Mouse (Mus musculus): ENCODE measurements around the gene Colgalt2.
"Not testable (repeated sequence)": the region's sequence is repeated elsewhere in the genome, so short reads cannot be mapped to it uniquely, and the experiment has no call there.

Colgalt2 gene

GRCm38 (mm10) chr1:152399790-152400555, at the start of gene Colgalt2:
Gene Colgalt2 (plus strand): TSS chr1:152399830.
- peak; percentile 73 for DNase-seq (ENCODE audit: low spot score)

DNA sequence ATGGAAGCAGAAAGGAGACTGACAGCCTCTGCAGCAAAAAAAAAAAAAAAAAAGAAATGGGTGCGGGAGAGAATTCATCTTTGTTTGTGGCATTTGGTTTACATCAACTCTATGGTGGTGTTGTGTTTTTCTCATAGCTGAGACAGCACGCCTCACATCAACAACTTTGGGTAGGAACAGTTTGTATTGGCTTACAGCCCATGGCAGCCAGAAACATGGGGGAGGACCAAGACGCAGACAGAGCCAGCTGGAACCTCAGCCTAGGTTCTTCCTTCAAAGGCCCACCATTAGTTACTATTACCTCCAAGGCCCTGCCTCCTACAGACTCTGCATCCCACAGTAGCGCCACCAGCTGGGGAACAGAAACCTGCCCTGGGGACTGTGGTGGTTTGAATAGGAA, 42.9 kb upstream of the Colgalt2 start:
- no peak for DNase-seq (ENCODE audit: low spot score)

DNA sequence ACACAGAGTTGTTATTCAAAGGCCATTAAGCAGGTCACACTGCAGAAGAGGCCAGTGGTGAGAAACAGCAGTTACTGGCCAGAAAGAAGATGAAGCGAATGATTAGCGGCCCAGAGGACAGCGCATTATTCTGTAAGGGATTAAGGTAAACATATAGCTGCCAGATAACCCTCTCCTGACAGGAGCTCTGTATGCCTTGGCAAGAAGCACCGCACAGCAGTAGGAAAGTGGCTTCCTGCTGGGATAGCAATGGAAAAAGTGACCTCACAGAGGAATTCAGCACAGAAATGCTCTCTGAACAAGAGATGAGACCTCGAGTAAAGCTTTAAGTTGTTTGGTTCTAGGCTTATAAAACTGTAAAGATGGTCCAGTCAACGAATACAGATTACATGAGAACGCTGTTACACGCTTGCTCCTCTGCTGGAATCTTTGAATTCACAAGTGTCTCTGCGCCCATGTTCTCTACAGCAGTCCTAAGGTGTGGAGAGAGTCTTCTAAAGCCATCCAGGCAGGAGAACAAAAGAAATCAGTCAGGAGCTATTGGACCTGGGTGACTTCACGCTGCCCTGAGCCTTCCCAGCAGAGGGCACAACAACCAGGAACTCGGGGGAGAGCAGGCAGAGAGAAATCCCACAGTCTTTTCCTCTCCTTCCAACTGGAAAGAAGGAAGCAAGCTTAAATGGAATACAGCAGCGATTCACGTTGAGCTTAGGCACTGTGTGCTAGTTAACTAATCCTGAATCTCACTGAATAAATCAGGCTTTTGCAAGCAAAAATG, 31.1 kb upstream of the Colgalt2 start:
- DNase-seq (ENCODE audit: low spot score): peak; percentile 2

- peak; percentile 31 for DNase-seq (ENCODE audit: low spot score)
Measured at GRCm38 (mm10) chr1:152369139-152369538, 30.5 kb upstream of the Colgalt2 start.

DNA sequence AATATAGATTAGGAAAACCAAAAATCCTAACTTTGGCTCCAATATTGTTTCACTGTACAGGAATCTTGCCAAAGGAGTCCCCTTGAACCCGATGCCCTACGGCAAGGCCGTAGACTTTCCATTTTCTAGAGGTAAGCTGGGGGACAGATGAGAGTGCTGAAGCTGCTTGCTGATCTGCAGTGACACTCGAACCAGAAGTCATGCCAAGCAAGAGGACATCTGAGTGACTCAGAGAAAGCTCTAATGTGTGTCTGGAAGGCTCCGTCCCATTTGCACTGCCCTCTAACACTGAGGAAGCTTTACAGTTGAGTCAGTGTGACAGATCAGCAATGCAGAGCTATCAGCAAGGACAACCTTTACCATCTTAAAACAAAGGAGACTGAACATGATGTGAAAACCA, 21.3 kb upstream of the Colgalt2 start:
- no peak for DNase-seq (ENCODE audit: low spot score)

DNA sequence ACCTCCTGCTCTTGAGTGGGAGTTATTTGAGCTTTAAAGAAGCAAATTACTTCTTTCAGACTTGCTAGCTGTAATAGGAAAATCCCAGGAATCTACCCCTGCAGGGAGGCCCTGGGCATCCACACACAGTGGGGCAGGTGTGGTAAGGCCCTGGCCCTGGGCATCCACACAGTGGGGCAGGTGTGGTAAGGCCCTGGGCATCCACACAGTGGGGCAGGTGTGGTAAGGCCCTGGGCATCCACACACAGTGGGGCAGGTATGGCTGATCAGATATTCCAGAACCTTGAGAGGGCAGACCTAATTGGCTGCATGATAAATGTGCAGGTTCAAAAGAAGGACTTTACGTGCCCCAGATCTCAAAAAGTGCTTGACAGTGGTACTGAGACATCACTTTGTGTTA, 15.0 kb upstream of the Colgalt2 start:
- no peak for DNase-seq (ENCODE audit: low spot score)

DNA sequence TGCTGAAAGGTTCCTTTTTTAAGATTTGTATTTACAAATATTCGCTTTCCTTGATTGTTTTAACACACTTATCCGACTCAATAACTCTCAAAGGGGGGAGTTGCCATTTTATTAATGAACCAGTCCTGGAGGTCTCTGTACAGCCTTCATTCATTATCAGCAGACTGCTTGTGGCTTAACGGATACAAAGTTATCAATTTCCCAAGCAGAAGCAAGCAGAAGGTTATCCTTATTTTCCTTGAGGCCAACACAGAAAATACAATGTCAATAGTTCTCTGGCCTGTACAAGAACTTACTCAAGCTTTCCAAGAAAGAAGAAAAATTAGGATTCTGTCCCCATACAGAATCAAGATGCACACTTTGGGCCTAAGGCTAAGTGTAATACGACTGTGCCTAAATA, 13.9 kb upstream of the Colgalt2 start:
- DNase-seq (ENCODE audit: low spot score): not testable (repeated sequence)

DNA sequence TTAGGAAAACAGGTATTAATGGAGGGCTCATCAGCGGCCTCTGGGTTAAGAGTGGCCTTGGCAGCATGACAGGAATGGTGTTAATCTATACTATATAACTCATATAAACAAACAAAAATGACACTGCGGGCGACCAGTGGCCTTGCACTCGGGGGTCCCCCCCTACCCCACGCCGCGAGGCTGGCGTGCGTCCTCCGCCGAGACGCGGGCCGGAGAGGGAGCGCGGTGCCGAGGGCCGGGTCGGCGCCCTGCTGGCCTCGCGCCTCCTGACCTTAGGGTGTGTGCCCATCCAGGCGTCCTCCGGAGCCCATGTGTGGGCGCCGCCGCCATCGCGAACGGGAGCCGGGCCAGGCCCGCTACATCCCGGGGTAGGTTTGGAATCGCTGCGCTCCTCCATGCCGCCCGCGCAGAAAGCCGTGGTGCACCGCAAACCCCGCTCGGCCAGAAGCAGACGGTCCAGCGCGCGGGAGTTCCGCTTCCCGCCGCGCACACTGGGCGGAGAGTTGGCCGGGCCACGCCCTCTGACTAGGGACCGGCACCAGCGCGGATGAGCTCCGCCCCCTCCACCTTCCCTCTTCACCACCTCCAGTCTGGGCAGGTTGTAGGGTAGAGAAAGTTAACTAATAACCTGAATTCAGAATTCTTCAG, 13.3 kb upstream of the Colgalt2 start, which contains the start of gene Tsen15:
Gene Tsen15 (minus strand): TSS at position 501 of the 648 bp plus-strand sequence.
- peak; percentile 87 for DNase-seq (ENCODE audit: low spot score)

DNA sequence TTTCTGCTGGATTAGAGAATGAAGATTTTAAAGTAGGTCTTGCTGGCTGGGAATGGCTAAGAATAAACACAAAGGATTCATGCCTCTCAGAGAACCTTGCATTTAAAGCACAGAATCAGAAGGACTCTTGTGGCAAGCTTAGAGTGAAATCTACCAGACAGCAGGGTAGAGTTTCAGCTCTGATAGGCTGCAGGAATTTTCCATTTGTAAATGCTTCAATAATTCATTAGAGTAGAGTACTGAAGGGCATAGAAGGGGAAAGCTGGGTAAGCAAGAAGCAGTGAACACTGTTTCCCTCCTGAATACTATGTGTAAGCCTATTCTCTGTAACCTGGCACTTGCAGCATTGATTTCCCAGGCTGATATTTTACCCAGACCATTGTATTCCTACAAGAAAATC, 10.4 kb upstream of the Colgalt2 start:
- DNase-seq (ENCODE audit: low spot score): no peak

GRCm38 (mm10) chr1:152394137-152394536, 5.5 kb upstream of the Colgalt2 start:
- DNase-seq (ENCODE audit: low spot score): no peak

GRCm38 (mm10) chr1:152394956-152395515, 4.6 kb upstream of the Colgalt2 start:
- DNase-seq (ENCODE audit: low spot score): no peak

GRCm38 (mm10) chr1:152398708-152399107, 922 bp upstream of the Colgalt2 start:
- DNase-seq (ENCODE audit: low spot score): peak; percentile 14

DNA sequence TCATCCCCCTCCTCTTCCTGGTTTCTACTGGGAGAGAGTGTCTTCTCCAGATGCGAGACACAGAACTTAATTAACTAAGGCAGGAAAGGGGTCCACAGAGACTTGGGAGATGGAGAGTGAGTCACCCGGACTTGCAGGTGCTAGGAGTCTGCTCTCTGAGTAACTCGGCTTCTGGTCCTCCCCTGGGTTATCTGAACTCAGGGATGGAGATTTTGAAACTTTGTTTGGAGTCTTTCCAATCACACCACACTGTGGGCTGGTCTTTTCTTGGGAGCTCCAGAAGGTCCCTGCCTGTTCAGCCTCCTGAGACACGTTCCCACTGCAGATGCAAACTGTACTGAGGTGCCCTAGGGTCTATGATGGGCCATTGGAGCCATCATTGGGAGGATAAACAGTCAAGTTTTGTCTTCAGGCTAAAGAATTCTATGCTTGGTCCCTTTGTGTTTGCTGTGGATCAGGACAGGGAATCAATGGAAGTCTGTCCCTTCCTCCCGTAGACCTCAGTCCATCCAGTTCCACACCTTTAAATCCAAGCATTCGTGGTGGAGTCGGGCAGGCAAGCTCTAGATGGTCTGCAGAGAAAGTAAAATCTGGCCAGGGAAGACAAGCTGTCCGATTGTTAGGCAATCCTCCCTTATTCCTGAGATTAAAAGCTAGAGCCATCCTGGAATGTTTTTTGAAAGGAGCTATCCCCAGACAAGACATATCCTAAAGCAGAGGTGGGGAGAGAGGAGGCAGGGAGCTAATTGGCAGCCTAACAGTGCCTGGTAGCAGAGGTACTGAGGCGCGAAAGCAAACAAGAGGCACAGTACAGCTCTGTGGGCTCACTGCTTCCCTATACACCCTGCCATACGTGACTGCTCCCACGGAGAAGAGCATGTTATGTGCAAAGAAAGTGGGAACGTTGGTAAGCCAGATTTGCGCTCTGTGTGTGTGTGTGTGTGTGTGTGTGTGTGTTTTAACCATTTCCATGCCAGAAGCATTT, 1.2 kb downstream of the Colgalt2 start:
- DNase-seq (ENCODE audit: low spot score): no peak

DNA sequence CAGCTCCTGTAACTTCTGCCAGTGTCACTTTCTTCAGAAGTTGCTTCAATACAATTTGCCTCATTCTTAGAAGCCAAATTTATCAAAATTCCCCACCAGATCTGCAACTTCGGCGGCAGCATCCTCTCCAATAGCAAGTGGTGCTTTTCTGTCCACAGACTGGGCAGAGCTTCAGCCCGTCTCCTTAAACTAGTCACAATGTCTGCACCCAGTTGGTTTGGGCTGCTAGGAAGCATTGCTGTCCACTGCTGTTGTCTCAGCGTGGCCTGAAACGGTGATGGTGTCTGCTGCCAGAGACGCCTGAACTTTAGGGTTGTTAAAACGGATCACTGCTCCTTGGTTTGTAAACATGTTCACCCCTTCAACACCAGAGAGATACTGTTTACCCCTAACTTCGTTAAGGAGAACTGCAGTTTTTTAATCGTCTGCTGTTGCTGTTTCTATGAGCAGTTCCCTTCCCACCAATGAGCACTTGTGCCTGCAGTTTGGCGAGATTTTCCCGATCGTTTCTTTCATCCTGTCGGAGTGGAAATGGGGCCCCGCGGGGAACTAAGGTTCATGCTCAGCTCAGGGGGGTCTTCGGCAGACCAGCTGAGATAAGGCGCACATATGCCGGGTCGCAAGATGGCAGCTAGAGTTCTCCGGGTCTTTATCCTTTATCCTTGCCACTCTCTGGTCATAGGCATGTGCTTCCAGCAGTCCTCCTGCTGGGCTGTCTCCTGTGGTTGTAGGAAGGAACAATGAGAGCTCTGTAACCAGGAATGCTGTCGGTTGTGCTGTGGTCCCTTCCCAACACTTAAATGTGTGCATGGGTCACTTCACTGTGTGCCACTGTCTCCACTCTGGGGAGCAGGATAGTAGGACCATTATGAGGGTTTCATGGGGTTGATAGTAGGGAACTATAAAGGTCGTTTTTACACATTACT, 7.7 kb downstream of the Colgalt2 start:
- no peak for DNase-seq (ENCODE audit: low spot score)

- no peak for DNase-seq (ENCODE audit: low spot score)
Measured at GRCm38 (mm10) chr1:152409356-152409755, 9.7 kb downstream of the Colgalt2 start.

GRCm38 (mm10) chr1:152410657-152411056, 11.0 kb downstream of the Colgalt2 start:
- DNase-seq (ENCODE audit: low spot score): no peak

DNA sequence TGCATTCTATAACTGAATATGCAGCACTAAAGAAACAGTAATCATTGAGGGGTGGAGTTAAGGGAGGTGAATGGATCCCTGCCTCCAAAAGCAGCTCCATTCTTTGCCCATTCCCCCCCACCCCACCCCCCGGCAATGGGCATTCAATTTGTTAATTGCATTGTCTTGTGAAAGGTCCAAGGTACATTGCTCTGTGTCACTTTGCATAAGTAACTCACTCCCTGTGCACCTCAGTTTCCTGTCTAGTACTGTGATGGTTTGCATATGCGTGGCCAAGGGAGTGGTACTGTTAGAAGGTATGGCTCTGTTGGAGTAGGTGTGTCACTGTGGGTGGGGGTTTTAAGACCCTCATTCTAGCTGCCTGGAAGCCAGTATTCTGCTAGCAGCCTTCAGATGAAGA, 13.5 kb downstream of the Colgalt2 start:
- no peak for DNase-seq (ENCODE audit: low spot score)

DNA sequence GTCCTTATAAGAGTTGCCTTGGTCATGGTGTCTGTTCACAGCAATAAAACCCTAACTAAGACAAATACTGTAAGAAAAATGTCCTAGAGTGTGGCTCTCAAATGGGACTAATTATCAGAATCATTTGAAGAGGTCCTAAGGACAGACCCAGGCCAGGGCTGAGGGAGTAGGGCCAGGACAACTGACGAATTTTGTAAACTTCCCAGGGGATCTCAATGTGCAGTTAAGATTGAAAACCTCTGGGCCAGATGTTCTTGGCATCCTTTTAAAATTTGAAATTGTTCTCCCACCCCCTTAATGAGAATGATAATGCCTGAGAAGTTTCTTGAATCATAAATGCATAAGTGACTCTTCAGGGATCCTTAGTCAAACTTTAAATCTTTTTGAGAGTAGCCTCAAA, 14.3 kb downstream of the Colgalt2 start:
- no peak for DNase-seq (ENCODE audit: low spot score)

GRCm38 (mm10) chr1:152414451-152414850, 14.8 kb downstream of the Colgalt2 start:
- no peak for DNase-seq (ENCODE audit: low spot score)

- DNase-seq (ENCODE audit: low spot score): no peak
Measured at GRCm38 (mm10) chr1:152416306-152416904, 16.8 kb downstream of the Colgalt2 start.

Data from yolk sac, embryonic 10.5 days (tissue).